Mouse (Mus musculus) forebrain, embryonic 16.5 days (tissue): Measurements from ENCODE around the gene Gnat2. TPM values are rescaled to one million over a fixed set of nuclear protein-coding genes. Genes with fewer than 3 reads are reported as not detected.

Experiments
- ATAC-seq: fragments of 200-750 bp; cut with Nextera tagmentation; 2 replicates; pipeline ENCODE4 v1.8.0; 2017; ENCODE audit warnings: mild to moderate bottlenecking, moderate library complexity
- H3K27ac ChIP-seq: fragments of 300-500 bp; sonication (generic); 2 replicates; pipeline ENCODE4 v1.5.1; 2014; ENCODE audit warnings: low read length, control low read depth
- H3K27me3 ChIP-seq: fragments of 300-500 bp; sonication (generic); replicated peaks from 2 replicates; pipeline ENCODE4 v1.6.1; 2014; ENCODE audit warnings: low read length; ENCODE audit not compliant: control insufficient read depth, insufficient read depth
- H3K36me3 ChIP-seq: fragments of 300-500 bp; sonication (generic); 2 replicates; pipeline ENCODE4 v1.6.1; 2014; ENCODE audit not compliant: control insufficient read depth, insufficient read depth
- H3K4me1 ChIP-seq: fragments of 300-500 bp; sonication (generic); replicated peaks from 2 replicates; pipeline ENCODE4 v1.6.1; 2014; ENCODE audit warnings: low read length; ENCODE audit not compliant: control insufficient read depth, insufficient read depth
- H3K4me2 ChIP-seq: fragments of 300-500 bp; sonication (generic); 2 replicates; pipeline ENCODE4 v1.6.1; 2014; ENCODE audit warnings: mild to moderate bottlenecking, low read length, control low read depth
- H3K4me3 ChIP-seq: fragments of 300-500 bp; sonication (generic); replicated peaks from 2 replicates; pipeline ENCODE4 v1.5.1; 2014; ENCODE audit warnings: mild to moderate bottlenecking, low read length, control low read depth
- H3K9ac ChIP-seq: fragments of 300-500 bp; sonication (generic); replicated peaks from 2 replicates; pipeline ENCODE4 v1.6.1; 2014; ENCODE audit warnings: low read depth, low read length, control low read depth
- H3K9me3 ChIP-seq: fragments of 300-500 bp; sonication (generic); 2 replicates; pipeline ENCODE4 v1.6.1; 2016; ENCODE audit warnings: low read length; ENCODE audit not compliant: control insufficient read depth
- WGBS: fragments of 180-500 bp; shearing (Covaris S2); extraction: QIAGEN DNeasy Blood & Tissue Kit; methylation state at CpG from one replicate; pipeline ENCODE4 v1.1.7; 2014; 5-methylcytosine and 5-hydroxymethylcytosine counted together
- polyA plus RNA-seq: library from polyadenylated mRNA; unstranded; fragments of >200 nt; fragmentation: Nextera tagmentation; extraction: Ambion mirVana; gene quantifications from 2 replicates; pipeline ENCODE4 v1.2.1, GENCODE M21; 2015

Gene Gnat2
- polyA plus RNA-seq = 0.13 and 0.31 TPM in 2 replicates

DNA sequence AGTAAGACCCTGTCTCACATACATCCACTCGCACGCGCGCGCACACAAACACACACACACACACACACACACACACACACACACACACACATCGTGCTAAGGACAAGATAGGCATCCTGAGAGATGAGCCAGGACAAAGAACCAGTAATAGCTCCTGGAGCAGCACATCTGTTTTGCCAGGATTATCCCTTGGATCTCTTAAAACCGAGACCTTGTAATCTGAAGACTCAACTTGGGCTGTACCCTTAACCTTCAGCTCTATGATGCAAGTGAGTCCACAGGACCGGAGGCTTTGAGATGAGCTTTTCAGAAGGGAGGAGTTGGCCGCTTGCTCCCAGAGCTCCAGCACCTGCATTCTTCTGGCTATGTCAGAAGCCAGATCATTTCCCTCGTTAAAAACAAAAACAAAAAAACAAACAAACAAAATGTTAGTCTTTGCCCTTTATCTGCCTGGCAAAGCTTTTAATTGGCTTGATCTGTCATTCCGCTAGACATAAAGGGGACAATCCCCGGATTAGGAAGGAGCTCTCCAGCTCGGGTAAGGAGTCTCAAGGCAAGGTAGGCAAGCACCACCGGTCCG lies at the start of gene Gnat2:
TSS of gene Gnat2 (plus strand) at position 254 of the 580 bp plus-strand sequence.
- Histone ChIP-seq H3K9me3 (no peaks in the 10 kb centered on the region), H3K4me1 (no peaks in the 10 kb centered on the region), H3K4me2 (no peak within 1 kb of the TSS), H3K27me3 (no peaks in the 10 kb centered on the region), H3K4me3 (no peak within 1 kb of the TSS), H3K27ac (no peak within 1 kb of the TSS), H3K9ac (0 out of 2 replicates have a peak within 1 kb of the TSS, but pooled peaks have one; percentile 13), H3K36me3 (no peaks in the 10 kb centered on the region)
- 49% methylated on average over 15 of the region's 15 CpGs for WGBS
- no peak for ATAC-seq

DNA sequence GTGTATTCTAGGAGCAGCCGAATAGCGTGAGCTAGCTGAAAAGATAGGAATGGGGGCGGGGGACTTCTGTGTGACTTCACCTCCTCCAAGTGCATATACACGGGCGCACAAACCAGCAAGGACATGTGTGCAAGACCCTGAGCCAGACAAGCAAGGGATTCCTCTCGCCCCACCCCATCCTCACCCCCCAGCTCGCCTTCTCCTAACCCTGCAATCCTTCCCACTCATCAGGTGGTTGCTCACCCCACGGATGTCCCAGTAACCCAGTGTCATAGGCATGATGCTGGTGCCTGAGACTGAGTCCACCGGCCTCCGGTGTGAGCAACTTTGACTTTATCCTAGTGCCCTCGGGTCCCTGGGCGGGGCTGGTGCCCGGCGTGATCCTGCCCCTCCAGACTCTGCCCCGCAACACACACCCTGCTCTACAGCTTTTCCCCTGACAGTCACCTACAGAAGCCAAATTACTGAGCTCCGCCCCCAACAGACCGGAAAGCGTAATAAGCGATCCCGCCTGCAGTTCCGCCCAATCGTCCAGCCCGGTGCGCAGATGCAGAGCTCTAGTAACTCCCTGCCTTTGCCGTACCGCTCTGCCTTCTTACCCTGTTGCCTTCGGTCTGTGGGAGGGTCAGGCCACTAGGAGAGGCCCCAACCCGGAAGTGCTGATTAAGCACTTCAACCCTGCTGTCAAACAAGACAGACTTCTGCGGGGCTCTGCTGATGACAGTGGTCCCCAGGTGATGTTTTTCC lies 48.0 kb upstream of the Gnat2 start, which contains the start of gene Gstm4:
TSS of gene Gstm4 (minus strand) at position 501 of the 747 bp plus-strand sequence.
- peak; percentile 92 for ATAC-seq
- 9% methylated on average over 29 of the region's 29 CpGs for WGBS
- Histone ChIP-seq H3K27me3 (no peaks in the 10 kb centered on the region), H3K4me1 (no peaks in the 10 kb centered on the region; the same call in 1 of the 2 replicates), H3K36me3 (no peaks in the 10 kb centered on the region), H3K27ac (no peak within 1 kb of the TSS), H3K4me2 (peak within 1 kb of the TSS; percentile 84), H3K4me3 (peak within 1 kb of the TSS; percentile 61), H3K9me3 (no peaks in the 10 kb centered on the region), H3K9ac (peak within 1 kb of the TSS; percentile 71)

DNA sequence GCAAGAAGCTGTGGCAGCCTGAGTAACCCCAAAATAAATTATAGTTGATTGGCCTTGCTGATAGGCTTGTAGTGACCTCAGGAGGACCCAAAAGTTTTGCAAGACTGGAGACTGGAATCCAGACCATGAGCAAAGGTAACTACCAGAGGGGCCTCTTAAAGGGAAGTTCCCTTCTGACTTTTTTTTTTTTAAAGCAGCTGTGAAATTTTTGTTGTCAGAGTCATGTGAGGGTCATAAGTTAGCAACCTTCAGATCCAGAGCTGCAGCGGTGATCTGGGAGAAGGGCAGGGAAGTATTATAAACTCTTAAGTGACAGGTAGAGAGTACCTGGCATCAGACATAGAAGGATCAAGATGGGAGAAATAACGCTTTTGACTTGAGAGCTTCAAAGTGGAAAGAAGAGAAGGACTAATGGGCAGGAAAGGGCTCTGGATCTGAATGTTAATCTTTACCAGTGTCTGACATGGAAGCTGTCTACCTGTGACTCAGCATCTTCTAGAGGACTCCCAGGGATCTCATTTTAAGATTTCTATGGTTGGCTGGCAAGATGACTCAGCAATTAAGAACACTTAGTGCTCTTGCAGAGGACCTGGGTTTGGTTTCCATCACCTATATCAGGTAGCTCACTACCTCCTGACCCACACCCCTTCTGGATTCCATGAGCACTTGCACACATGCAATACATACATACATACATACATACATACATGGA lies 45.5 kb upstream of the Gnat2 start:
- no peaks in the 10 kb centered on the region for H3K9me3 ChIP-seq
- no peak for ATAC-seq

DNA sequence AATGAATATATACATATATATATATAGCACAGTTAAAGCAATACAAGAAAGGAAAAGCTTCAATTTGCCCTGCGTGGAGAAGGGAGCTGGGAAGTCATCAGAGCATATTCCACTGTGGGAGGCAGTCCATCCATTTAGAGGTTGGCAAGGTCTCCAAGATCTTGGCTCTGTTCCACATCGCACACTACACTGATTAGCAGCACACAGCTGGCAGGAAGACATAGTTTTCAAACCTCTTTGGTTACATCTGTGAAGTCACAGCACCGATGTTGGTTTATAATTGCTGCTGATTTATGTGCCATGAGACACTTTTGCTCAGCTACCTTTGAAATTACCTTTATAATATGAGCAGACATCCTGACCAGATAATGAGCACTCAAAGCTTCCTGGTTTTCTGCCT lies 44.3 kb upstream of the Gnat2 start:
- no peak overlapping the region for H3K4me3 ChIP-seq
- H3K27me3 ChIP-seq = no peaks in the 10 kb centered on the region
- no peak overlapping the region for H3K4me2 ChIP-seq
- WGBS = 75% methylated on average over 3 of the region's 3 CpGs
- H3K9me3 ChIP-seq = no peaks in the 10 kb centered on the region
- H3K36me3 ChIP-seq = no peaks in the 10 kb centered on the region
- H3K4me1 ChIP-seq = no peaks in the 10 kb centered on the region; the same call in 1 of the 2 replicates
- no peak for ATAC-seq
- H3K27ac ChIP-seq = no peak overlapping the region
- H3K9ac ChIP-seq = no peak overlapping the region

More for the DNA sequence above, 45.5 kb upstream of the Gnat2 start:
- H3K36me3 ChIP-seq = no peaks in the 10 kb centered on the region
- H3K27me3 ChIP-seq = no peaks in the 10 kb centered on the region
- no peak overlapping the region for H3K4me3 ChIP-seq
- H3K9ac ChIP-seq = no peak overlapping the region
- H3K4me2 ChIP-seq = no peak overlapping the region
- 90% methylated on average over 2 of the region's 2 CpGs for WGBS
- no peak overlapping the region for H3K27ac ChIP-seq
- H3K4me1 ChIP-seq = no peaks in the 10 kb centered on the region; the same call in 1 of the 2 replicates

DNA sequence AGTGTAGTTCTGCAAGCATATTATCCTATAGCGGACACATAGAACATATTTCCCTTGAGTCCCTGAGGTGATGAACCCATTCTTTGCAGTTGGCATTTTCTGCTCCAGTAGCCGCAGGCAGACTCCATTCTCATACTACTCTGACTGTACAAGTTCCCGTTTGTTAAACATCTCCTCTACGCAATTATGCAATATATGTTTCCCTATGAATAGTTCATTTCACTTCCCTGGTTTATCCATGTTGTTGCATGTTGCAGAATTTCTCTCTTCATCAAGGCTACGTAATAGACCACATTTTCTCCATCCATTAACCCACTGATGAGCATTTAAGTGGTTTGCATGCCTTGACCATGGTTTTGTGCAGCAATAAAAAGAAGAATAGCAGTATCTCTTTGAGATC lies 42.1 kb upstream of the Gnat2 start:
- Histone ChIP-seq H3K9me3 (no peaks in the 10 kb centered on the region), H3K36me3 (no peaks in the 10 kb centered on the region), H3K27me3 (no peaks in the 10 kb centered on the region), H3K27ac (no peak overlapping the region), H3K9ac (no peak overlapping the region), H3K4me1 (no peaks in the 10 kb centered on the region), H3K4me2 (no peak overlapping the region), H3K4me3 (no peak overlapping the region)
- WGBS = 90% methylated on average over 5 of the region's 5 CpGs
- no peak for ATAC-seq

DNA sequence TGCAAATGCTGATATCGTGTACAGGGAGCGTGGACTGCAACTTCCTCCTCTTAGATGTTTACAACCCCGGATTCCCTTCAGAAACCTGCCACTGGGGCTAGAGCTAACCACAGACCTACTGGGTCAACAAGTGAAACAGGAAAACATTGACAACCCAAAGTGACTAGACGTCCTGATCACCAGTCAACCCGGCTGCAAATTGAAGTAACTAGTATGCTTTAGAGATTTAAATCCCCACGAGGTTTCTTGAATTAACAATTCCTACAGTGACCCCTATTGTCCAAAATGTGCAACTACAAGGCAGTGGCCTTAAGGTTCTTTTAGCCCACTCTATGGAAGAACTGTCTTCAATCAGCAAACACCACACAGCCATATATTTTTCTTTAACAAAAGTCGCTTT lies 31.2 kb upstream of the Gnat2 start:
- H3K36me3 ChIP-seq = no peaks in the 10 kb centered on the region
- WGBS = 25% methylated on average over 7 of the region's 7 CpGs
- no peaks in the 10 kb centered on the region for H3K4me1 ChIP-seq
- no peak overlapping the region for H3K9ac ChIP-seq
- no peaks in the 10 kb centered on the region for H3K27me3 ChIP-seq
- H3K9me3 ChIP-seq = no peaks in the 10 kb centered on the region
- peak overlapping the region; percentile 30; the same call in 1 of the 2 replicates for H3K4me2 ChIP-seq
- H3K27ac ChIP-seq = no peak overlapping the region
- peak; percentile 45; the same call in 1 of the 2 replicates for ATAC-seq
- H3K4me3 ChIP-seq = no peak overlapping the region

DNA sequence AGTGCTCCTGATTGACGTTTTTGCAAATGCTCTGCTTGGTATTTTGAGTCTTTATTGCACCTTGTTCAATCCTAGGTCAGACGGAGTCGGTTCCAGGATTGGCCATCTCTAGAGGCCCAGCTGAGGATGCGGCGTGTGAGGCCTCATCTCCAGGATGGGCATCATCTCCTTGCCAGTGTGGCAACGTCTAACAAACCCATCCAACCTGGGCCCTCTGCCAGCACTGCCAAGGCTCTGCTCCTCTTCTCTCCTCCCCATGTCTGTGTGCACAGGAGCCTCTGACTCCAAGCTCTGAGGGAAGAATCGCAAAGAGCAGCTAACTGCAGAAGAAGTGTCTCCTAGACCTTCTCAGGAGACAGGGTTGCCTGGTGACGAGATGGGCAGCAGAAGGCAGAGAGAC lies 29.9 kb upstream of the Gnat2 start:
- H3K27ac ChIP-seq = no peak overlapping the region
- no peak overlapping the region for H3K4me3 ChIP-seq
- no peaks in the 10 kb centered on the region for H3K36me3 ChIP-seq
- no peaks in the 10 kb centered on the region for H3K27me3 ChIP-seq
- H3K9ac ChIP-seq = no peak overlapping the region
- 79% methylated on average over 8 of the region's 8 CpGs for WGBS
- H3K4me1 ChIP-seq = no peaks in the 10 kb centered on the region
- H3K9me3 ChIP-seq = no peaks in the 10 kb centered on the region
- H3K4me2 ChIP-seq = no peak overlapping the region
- ATAC-seq = no peak

DNA sequence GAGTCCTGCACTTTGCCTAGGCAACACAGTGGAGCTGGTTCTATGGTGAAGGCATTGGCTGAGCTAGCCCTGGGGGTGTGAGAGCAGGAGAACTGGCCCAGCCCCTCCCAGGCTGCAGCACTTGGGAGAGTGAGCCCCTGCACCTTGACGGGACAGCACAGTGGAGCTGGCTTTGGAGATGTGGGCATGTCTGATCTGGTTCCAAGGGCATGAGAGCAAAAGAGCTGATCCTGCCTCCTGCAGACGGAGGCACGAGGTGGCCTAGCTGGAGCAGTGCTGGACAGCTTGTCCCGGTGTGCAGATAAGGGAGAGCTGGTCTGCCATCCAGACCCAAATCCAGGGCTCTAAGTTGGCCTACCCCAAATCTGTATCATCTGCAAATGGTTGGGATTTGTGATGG lies 27.9 kb upstream of the Gnat2 start:
- Histone ChIP-seq H3K4me3 (no peak overlapping the region), H3K27ac (no peak overlapping the region), H3K27me3 (no peaks in the 10 kb centered on the region), H3K9me3 (no peaks in the 10 kb centered on the region), H3K36me3 (no peaks in the 10 kb centered on the region), H3K4me2 (no peak overlapping the region), H3K9ac (no peak overlapping the region), H3K4me1 (no peaks in the 10 kb centered on the region)
- WGBS = 74% methylated on average over 4 of the region's 4 CpGs
- no peak for ATAC-seq

DNA sequence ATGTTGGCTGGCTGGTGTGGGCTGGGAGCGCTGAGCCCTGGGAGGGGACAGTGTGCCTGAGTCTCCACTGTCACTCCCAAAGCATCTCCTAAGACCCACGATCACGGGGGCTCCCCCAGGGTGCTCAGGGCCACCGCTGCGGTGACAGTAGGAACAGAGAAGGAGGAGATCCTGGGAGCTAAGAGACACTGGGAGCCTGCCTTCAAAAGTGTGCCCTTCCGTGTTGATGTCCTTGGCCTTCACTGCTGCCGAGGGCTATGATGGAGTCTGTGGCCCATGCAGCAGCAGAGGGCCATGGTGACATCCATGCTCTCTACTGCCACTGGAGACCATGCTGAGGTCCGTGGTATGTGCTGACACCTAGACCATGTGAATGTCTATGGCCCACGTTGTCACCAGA lies 27.0 kb upstream of the Gnat2 start:
- ATAC-seq = no peak
- H3K4me2 ChIP-seq = no peak overlapping the region
- H3K27ac ChIP-seq = no peak overlapping the region
- H3K9ac ChIP-seq = no peak overlapping the region
- no peaks in the 10 kb centered on the region for H3K9me3 ChIP-seq
- 84% methylated on average over 9 of the region's 9 CpGs for WGBS
- no peaks in the 10 kb centered on the region for H3K4me1 ChIP-seq
- no peaks in the 10 kb centered on the region for H3K36me3 ChIP-seq
- no peak overlapping the region for H3K4me3 ChIP-seq
- H3K27me3 ChIP-seq = no peaks in the 10 kb centered on the region
